Mouse (Mus musculus) lung, postnatal 0 days (tissue): ENCODE data around the gene Slc4a8. TPM values are rescaled to one million over a fixed set of nuclear protein-coding genes. Genes with fewer than 3 reads are reported as not detected.

Source experiments
- ATAC-seq: fragments of 200-750 bp; cut with Nextera tagmentation; 2 replicates; pipeline ENCODE4 v1.8.0; 2017; ENCODE audit warnings: moderate library complexity
- DNase-seq: peaks from one replicate; pipeline ENCODE4 v3.0.0-alpha.2; 2016; ENCODE audit warnings: low spot score
- H3K27ac ChIP-seq: fragments of 300-500 bp; sonication (generic); 2 replicates; pipeline ENCODE4 v1.5.1; 2014; ENCODE audit warnings: antibody characterized with exemption, mild to moderate bottlenecking, low read length, mixed read lengths
- H3K27me3 ChIP-seq: fragments of 300-500 bp; sonication (generic); replicated peaks from 2 replicates; pipeline ENCODE4 v1.6.1; 2014; ENCODE audit warnings: low read length, mixed read lengths; ENCODE audit not compliant: insufficient read depth
- H3K36me3 ChIP-seq: fragments of 300-500 bp; sonication (generic); 2 replicates; pipeline ENCODE4 v1.6.1; 2014; ENCODE audit warnings: low read length, mixed read lengths; ENCODE audit not compliant: insufficient read depth
- H3K4me1 ChIP-seq: fragments of 300-500 bp; sonication (generic); 2 replicates; pipeline ENCODE4 v1.6.1; 2014; ENCODE audit warnings: antibody characterized with exemption, low read depth, low read length, mixed read lengths; ENCODE audit not compliant: insufficient read depth
- H3K4me2 ChIP-seq: fragments of 300-500 bp; sonication (generic); replicated peaks from 2 replicates; pipeline ENCODE4 v1.6.1; 2014; ENCODE audit warnings: low read depth, mild to moderate bottlenecking, low read length, moderate library complexity, mixed read lengths
- H3K4me3 ChIP-seq: fragments of 300-500 bp; sonication (generic); 2 replicates; pipeline ENCODE4 v1.5.1; 2014; ENCODE audit warnings: low read depth, low read length
- H3K9ac ChIP-seq: fragments of 300-500 bp; sonication (generic); replicated peaks from 2 replicates; pipeline ENCODE4 v1.6.1; 2014; ENCODE audit warnings: low read depth, mild to moderate bottlenecking
- H3K9me3 ChIP-seq: fragments of 300-500 bp; sonication (generic); 2 replicates; pipeline ENCODE4 v1.6.1; 2016; ENCODE audit warnings: low read length, mixed read lengths
- CTCF ChIP-seq: IDR thresholded peaks from 2 replicates; pipeline ENCODE4 v1.5.1; 2016; ENCODE audit warnings: antibody characterized with exemption, mild to moderate bottlenecking
- EP300 ChIP-seq: IDR thresholded peaks from 2 replicates; pipeline ENCODE4 v1.6.1; 2016; ENCODE audit warnings: antibody characterized with exemption, mild to moderate bottlenecking, control low read depth
- WGBS: fragments of 180-500 bp; shearing (Covaris S2); extraction: QIAGEN DNeasy Blood & Tissue Kit; methylation state at CpG from one replicate; pipeline ENCODE4 v1.1.7; 2014; 5-methylcytosine and 5-hydroxymethylcytosine counted together
- polyA plus RNA-seq: library from polyadenylated mRNA; unstranded; fragments of >200 nt; fragmentation: Nextera tagmentation; extraction: Ambion mirVana; gene quantifications from 2 replicates; pipeline ENCODE4 v1.2.1, GENCODE M21; 2015

Gene Slc4a8
- polyA plus RNA-seq, 1 experiment from 2014 or later = 5.5 TPM

DNA sequence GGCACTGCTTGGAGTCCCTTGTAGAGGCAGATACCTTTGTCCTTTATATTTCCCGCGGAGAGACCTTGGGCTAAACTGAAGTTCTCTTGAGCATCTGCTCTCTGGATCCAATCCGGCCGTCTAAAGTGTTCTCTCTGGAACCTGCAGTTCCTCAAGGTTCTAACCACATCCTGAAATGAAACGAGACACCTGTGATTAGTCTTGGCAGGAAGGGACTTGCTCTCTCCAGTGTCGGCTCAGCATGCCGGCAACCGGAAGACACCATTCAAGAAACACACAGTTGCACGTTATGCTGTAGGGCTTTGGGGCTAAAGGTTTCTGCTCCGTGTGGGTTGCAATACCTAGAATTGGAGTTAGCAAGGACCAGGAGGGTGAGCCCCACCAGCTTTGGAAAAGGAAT lies 41.5 kb upstream of the Slc4a8 start:
- H3K4me1 ChIP-seq = no peaks in the 10 kb centered on the region
- DNase-seq (no peak), ATAC-seq (no peak)
- no peaks in the 10 kb centered on the region for H3K36me3 ChIP-seq
- no peak overlapping the region for H3K4me3 ChIP-seq
- no peak overlapping the region for H3K4me2 ChIP-seq
- H3K27ac ChIP-seq = no peak overlapping the region
- no peak overlapping the region for H3K9ac ChIP-seq
- H3K9me3 ChIP-seq = no peaks in the 10 kb centered on the region
- 80% methylated on average over 10 of the region's 10 CpGs for WGBS
- TF ChIP-seq EP300 (no peak), CTCF (no peak)
- no peaks in the 10 kb centered on the region for H3K27me3 ChIP-seq

DNA sequence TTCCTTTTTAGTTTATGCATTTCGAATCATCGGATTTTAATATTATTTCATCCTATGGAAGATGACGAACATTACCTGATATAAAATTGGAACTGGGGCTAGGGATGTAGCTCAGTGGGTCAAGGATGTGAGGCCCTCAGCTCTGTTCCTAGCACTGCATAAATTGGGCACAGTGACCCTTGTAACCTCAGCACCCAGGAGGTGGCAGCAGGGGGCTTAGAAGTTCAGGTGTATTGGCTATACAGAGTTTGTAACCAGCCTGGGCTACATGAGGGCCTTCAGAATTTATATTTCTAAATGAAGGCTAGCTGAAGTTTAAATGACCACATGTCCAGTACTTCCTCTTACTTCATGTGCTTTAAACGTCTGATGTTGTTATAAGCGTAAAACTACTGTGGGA lies 40.1 kb upstream of the Slc4a8 start:
- Histone ChIP-seq H3K27ac (no peak overlapping the region), H3K9me3 (no peaks in the 10 kb centered on the region), H3K9ac (no peak overlapping the region), H3K4me3 (no peak overlapping the region), H3K36me3 (no peaks in the 10 kb centered on the region), H3K4me2 (no peak overlapping the region), H3K27me3 (no peaks in the 10 kb centered on the region), H3K4me1 (no peaks in the 10 kb centered on the region)
- 80% methylated on average over 5 of the region's 5 CpGs for WGBS
- ATAC-seq (no peak), DNase-seq (no peak)
- no peak for TF ChIP-seq CTCF
- TF ChIP-seq EP300 = no peak

GRCm38 (mm10) chr15:100722026-100722425 lies 39.5 kb upstream of the Slc4a8 start:
- TF ChIP-seq EP300 (no peak), CTCF (no peak)
- Histone ChIP-seq H3K4me2 (no peak overlapping the region), H3K9ac (no peak overlapping the region), H3K4me1 (no peaks in the 10 kb centered on the region), H3K36me3 (no peaks in the 10 kb centered on the region), H3K9me3 (no peaks in the 10 kb centered on the region), H3K27ac (no peak overlapping the region), H3K4me3 (no peak overlapping the region), H3K27me3 (no peaks in the 10 kb centered on the region)
- 34% methylated on average over 4 of the region's 4 CpGs for WGBS
- DNase-seq = no peak
- no peak for ATAC-seq

DNA sequence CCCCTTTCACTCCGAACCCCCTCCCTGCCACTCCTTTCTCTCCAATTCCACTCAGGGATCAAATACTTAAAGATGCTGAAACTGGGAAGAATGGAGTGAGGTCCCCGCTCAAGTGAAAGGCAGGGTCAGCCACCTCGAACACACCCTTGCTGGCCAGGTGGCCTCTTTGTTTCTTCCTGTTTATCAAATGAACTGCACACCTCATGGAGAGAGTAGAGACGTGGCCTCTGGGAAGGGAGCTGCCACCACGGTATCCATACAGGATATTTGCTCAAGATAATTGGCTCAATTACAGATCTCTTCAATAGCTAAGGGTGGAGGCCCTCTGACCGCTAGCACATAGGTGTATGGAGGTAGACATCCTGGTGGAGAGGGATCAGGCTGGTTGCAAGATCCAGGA lies 39.0 kb upstream of the Slc4a8 start:
- 52% methylated on average over 6 of the region's 6 CpGs for WGBS
- Histone ChIP-seq H3K4me1 (no peaks in the 10 kb centered on the region), H3K4me3 (no peak overlapping the region), H3K27ac (no peak overlapping the region), H3K9ac (no peak overlapping the region), H3K4me2 (no peak overlapping the region), H3K27me3 (no peaks in the 10 kb centered on the region), H3K36me3 (no peaks in the 10 kb centered on the region), H3K9me3 (no peaks in the 10 kb centered on the region)
- TF ChIP-seq EP300 (no peak), CTCF (no peak)
- DNase-seq (no peak), ATAC-seq (no peak)

GRCm38 (mm10) chr15:100723505-100723904 lies 38.0 kb upstream of the Slc4a8 start:
- no peaks in the 10 kb centered on the region for H3K9me3 ChIP-seq
- no peaks in the 10 kb centered on the region for H3K4me1 ChIP-seq
- 0 out of 2 replicates have a peak, but pooled peaks cover 4% of the 10 kb centered on the region for H3K27me3 ChIP-seq
- no peak overlapping the region for H3K27ac ChIP-seq
- DNase-seq = no peak
- H3K9ac ChIP-seq = no peak overlapping the region
- whole genome bisulfite sequencing = 48% methylated on average over 14 of the region's 14 CpGs
- no peak for ATAC-seq
- H3K36me3 ChIP-seq = no peaks in the 10 kb centered on the region
- H3K4me3 ChIP-seq = no peak overlapping the region
- H3K4me2 ChIP-seq = no peak overlapping the region
- TF ChIP-seq EP300 (no peak), CTCF (no peak)

- Histone ChIP-seq H3K9ac (no peak overlapping the region), H3K9me3 (no peaks in the 10 kb centered on the region), H3K4me1 (0 out of 2 replicates have a peak, but pooled peaks cover 6% of the 10 kb centered on the region), H3K36me3 (no peaks in the 10 kb centered on the region), H3K27ac (no peak overlapping the region), H3K4me3 (no peak overlapping the region), H3K27me3 (peaks cover 26% of the 10 kb centered on the region), H3K4me2 (no peak overlapping the region)
- 81% methylated on average over 11 of the region's 11 CpGs for WGBS
- TF ChIP-seq CTCF (no peak), EP300 (no peak)
- ATAC-seq (no peak), DNase-seq (no peak)
Observed at GRCm38 (mm10) chr15:100726721-100727120, 34.8 kb upstream of the Slc4a8 start.

GRCm38 (mm10) chr15:100727834-100728233 lies 33.7 kb upstream of the Slc4a8 start:
- no peaks in the 10 kb centered on the region for H3K9me3 ChIP-seq
- H3K27ac ChIP-seq = no peak overlapping the region
- H3K4me1 ChIP-seq = 0 out of 2 replicates have a peak, but pooled peaks cover 6% of the 10 kb centered on the region
- peaks cover 26% of the 10 kb centered on the region for H3K27me3 ChIP-seq
- no peaks in the 10 kb centered on the region for H3K36me3 ChIP-seq
- TF ChIP-seq EP300 = no peak
- TF ChIP-seq CTCF = no peak
- no peak overlapping the region for H3K9ac ChIP-seq
- ATAC-seq = no peak; the same call in 1 of the 2 replicates
- no peak overlapping the region for H3K4me3 ChIP-seq
- 66% methylated on average over 11 of the region's 11 CpGs for WGBS
- no peak for DNase-seq
- H3K4me2 ChIP-seq = no peak overlapping the region
